Mouse (Mus musculus) kidney, adult 8-10 months (tissue): ENCODE data around the gene Bbs10.

Experiments
- DNase-seq, 2 experiments: peaks; one replicate each; pipeline ENCODE4 v3.0.0; 2022

Gene Bbs10

GRCm38 (mm10) chr10:111329326-111329725, 30.8 kb downstream of the Bbs10 start:
- DNase-seq: peak; percentile 57 to 69

GRCm38 (mm10) chr10:111334902-111335301, 36.4 kb downstream of the Bbs10 start:
- no peak for DNase-seq

GRCm38 (mm10) chr10:111335517-111336352, 37.3 kb downstream of the Bbs10 start:
- peak in 1 of 2 experiments; percentile 19 for DNase-seq

GRCm38 (mm10) chr10:111336353-111336713, 37.9 kb downstream of the Bbs10 start:
- no peak for DNase-seq

- no peak for DNase-seq
Measured at GRCm38 (mm10) chr10:111339296-111339695, 40.8 kb downstream of the Bbs10 start.

GRCm38 (mm10) chr10:111341761-111342160, 43.3 kb downstream of the Bbs10 start:
- DNase-seq: no peak

- DNase-seq: no peak
Measured at GRCm38 (mm10) chr10:111343555-111343954, 45.1 kb downstream of the Bbs10 start.

GRCm38 (mm10) chr10:111348263-111348662, 49.8 kb downstream of the Bbs10 start:
- no peak for DNase-seq
